Mouse (Mus musculus): ENCODE data around the gene Gatb.

DNA sequence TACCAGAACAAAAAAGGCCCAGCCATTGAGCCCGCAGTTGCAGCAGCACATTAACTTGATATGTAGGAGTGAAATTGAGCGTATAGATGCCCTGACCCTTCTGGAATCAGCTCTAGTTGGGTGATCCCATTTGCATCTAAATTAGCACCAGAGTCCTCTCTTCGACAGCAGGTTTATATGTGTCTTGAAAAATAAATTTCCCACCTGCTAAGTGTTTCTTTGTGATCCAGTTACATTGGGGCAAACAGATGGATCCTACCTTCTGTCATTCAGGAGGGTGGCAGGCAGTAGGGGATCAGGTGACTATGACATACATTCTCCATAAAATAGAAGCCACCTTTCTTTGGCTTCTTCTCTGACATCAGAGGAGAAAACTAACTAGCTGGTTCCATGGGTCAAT lies 121.1 kb downstream of the Gatb start:
- TF ChIP-seq CTCF (IDR thresholded peaks at IDR 0.05; ENCODE audit: insufficient read depth, low read depth, low read length) (no peak), POLR2A (IDR thresholded peaks at IDR 0.05; ENCODE audit: insufficient read depth, low read depth, low read length) (no peak)
